Mouse (Mus musculus) cortical plate, adult 2 months (tissue): ENCODE measurements around the gene Ehd4.

ENCODE experiments used
- CTCF ChIP-seq: fragments of 200-500 bp; IDR thresholded peaks from 2 replicates; pipeline ENCODE4 v1.5.1; 2011; ENCODE audit warnings: mild to moderate bottlenecking, control low read depth, low read length; ENCODE audit not compliant: insufficient read depth; ENCODE audit errors: extremely low read depth
- POLR2A ChIP-seq: fragments of 200-500 bp; IDR thresholded peaks from 2 replicates; pipeline ENCODE4 v1.6.1; 2011; ENCODE audit warnings: mild to moderate bottlenecking, low read length, control low read depth; ENCODE audit not compliant: insufficient read depth; ENCODE audit errors: extremely low read depth

DNA sequence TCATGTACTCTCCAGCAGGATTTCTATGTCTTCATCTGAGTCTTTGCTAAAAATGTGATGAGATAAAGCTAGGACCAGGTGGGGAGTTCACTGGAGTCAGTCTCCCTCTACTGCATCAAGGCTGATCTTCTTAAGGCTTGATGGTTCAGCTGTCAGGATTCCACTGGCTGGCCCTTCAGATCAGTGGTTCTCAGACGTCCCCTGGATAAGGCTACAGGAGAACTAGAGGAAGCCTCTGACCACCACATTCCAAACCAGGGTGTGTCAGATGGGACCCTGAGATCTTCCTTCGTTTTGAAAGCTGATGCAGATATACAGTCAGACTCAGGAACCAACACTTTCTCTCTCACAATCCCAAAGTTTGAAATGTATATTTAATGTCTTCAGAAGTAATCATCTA lies 7.0 kb downstream of the Ehd4 start:
- TF ChIP-seq CTCF (no peak), POLR2A (no peak)
